Mouse (Mus musculus): ENCODE results near the gene Pde6h.

- no peak for TF ChIP-seq CTCF (IDR thresholded peaks at IDR 0.05; ENCODE audit: borderline replicate concordance, insufficient read depth, low read length)
- no peak for TF ChIP-seq POLR2A (IDR thresholded peaks at IDR 0.05; ENCODE audit: low read depth, low read length)
These were observed 10.4 kb downstream of the Pde6h start for GRCm38 (mm10) chr6:136934068-136934467.
